Mouse (Mus musculus) lung, postnatal 14 days (tissue): ENCODE data around the gene Ptprr.

Experiments
- DNase-seq: peaks from one replicate; pipeline ENCODE4 v3.0.0; 2021

The Ptprr gene

DNA sequence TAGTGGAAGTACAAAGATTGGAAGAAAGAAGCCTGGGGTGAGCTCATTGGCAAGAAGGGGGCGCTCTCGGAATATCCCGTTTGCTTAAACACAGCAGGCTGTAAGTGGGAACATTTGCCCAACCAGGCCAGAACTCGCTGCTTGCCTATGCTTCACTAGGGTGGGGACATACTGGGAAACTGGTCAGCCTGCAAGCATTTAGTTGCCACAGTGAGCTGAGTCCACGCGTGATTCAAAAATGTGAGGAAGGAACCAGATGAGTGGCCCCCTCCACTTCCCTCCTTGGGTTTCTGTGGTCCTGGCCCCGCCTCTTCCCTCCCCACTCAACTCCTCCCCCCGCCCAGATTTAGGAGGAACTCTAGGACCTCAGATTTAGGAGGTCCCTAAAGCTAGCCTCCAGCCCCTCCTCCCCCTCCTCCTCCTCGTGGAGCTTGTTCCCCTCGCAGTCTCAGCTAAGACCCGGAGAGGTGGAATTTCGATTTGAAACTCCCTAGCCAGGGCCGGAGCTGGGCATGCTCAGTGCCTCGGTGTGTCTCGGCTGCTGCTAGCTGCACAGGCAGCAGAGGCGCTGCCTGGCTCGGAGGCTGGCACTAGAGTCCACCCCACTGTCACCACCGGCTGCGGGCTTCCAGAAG lies at the start of gene Ptprr:
TSS of gene Ptprr (plus strand) at position 369 of the 635 bp plus-strand sequence.
- DNase-seq = peak; percentile 19

DNA sequence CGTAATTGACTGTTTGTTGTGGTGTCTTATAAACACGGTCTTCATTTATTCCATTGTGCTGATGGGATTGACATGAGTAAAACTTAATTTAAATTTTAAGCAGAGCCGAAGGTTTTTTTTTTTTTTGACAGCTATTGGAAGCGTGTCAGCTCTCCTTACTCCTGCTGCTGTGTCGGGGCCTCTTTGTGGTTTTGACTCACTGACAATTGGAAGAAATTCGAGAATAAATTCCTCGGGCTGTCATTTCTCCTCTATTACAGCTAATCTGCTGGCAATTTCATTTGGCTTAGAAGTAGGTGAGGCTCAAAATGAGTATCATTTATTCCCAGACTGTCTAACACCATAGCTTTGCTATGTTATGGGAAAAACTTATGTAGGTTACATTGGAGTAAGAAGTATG lies 41.7 kb upstream of the Ptprr start:
- no peak for DNase-seq

DNA sequence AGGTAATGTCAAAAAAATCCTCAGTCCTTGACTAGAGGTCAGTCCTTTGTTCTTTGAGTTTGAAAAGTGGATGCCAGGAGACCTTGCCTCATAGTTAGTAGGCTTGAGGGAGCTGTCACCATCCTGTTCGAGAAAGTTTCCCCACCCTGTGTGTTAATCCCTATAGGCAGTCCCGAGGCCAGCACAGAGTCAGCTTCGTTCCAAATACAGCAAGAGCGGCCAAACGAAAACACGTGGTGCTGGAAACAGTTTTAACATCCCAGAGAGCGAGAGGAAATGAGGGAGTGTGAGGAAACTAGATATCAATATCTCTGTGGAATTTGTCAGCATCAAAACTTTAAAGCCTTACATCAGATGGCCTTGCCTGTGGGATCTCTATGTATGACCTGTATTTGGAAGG lies 39.0 kb upstream of the Ptprr start:
- no peak for DNase-seq

DNA sequence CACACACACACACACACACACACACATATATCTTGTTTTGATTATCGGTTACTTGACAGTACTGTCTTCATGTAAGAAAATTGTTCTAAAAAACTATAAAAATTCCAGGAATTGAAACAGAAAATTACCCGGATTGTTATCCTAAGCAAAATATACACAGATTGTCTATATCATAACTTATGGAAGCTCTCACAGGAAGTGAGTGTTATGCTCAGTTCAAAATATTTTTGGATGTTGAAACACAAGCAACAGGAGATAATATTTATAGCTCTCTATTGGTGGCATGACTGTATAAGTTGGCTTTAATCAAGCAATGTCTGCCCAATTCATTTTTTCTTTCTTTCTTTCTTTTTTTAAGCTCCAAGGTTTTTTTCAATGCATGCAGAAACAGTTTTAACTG lies 38.0 kb upstream of the Ptprr start:
- no peak for DNase-seq

DNA sequence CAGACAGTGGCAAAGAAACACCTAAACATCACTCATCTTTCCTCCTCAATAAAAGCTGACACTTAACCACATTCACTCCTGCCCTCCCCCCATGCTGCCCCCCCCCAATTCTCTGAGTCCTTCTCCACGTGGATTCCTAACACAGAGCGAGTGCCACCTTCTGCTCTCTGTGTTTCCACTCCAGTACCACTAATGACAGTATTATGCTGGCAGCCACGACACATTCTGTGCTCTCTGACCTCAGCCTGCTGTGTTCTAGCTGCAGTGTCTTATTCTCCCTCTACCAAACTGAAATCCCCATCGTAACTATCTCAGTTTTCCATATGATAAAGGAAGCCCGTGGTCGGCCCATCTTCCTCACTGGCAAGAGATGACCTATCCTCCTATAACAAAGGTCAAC lies 33.7 kb upstream of the Ptprr start:
- DNase-seq = no peak

DNA sequence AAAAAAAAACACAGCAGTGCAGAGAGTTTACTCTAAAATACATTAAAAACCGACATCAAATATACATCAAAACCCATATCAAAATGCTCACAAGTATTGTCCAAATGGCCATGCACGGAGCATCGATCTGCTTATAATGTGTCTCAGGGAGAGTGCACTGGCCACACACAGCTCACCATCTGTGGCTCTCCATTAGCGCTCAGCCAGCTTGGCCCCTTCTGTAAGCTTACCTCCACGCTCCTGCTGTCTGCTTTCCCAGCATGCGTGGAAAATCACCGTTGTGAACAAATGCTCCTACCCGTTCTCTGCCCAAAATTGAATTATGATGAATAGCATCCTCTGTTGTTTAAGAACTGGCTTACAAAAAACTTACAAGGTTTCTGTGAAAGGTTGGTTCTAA lies 16.2 kb upstream of the Ptprr start:
- DNase-seq = no peak

DNA sequence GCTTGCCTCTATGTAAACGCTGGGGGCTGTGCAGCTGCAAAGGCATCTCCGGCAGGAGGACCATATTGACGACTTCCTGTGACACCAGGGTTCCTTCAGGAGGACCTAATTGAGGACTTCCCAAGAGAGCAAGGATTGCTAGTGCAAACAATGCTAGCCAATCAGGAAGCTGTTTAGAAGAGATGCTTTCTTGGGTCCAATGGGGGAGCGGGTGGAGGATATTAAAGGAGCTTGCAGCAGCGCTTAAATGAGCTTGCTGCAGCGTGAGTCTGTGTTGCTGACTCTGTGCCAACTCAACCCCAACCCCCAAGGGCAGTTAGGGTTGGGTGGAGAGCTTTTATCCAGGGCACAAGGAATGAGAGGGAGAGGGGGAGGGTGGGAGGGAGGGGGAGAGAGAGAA lies 11.3 kb upstream of the Ptprr start:
- no peak for DNase-seq

DNA sequence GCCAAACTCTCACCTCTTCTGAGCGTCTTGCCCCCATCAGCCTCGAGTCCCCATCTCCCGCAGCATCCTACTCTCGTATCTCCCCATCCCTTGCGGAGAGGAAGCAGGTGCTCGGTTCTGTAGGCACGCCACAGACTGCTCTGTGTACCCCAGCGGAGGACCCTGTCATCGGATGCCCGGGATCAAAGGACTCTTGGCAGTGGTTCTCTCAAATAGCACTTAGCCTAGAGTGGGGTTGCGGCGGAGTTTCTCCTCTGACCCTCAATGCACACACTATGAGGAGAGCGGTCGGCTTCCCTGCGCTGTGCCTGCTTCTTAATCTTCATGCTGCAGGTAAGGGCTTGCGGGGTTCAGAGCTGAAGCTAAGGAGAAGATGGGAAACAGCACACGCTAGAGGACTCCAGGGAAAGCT lies 473 bp downstream of the Ptprr start:
- no peak for DNase-seq

DNA sequence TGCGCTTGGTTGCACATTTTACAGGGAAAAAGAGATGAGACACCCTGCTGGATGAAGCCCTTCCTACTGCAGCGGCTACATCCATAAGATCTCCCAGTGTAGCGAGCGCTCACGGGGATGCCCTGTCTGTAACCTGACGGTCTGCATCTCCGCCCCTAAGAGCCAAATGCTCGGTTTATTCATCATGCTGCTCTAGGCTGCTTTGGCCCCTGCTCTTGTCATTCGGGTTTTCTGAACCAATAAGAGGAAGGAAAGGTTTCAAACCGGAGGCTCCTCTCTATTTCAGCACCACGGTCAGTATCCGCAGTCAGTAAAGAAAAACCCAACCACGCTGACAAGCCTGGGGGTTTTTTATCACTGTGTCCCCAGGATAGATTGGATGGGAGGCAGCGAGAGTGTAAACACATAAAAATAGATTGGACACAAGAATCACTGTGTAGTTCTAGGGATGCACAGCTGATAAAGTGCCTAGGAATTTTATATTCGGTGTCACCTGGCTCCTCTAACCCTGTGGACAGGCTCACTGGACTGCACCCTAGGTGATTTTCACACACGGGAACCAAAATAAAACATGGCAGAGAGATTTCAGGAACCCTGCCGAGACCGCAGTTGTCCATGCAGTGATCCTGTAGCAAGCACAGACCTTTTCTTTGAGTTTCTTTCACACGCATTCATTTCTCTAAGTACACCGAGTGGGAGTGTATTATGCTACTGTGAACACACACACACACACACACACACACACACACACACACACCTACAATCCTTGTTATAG lies 1.3 kb downstream of the Ptprr start:
- no peak for DNase-seq

DNA sequence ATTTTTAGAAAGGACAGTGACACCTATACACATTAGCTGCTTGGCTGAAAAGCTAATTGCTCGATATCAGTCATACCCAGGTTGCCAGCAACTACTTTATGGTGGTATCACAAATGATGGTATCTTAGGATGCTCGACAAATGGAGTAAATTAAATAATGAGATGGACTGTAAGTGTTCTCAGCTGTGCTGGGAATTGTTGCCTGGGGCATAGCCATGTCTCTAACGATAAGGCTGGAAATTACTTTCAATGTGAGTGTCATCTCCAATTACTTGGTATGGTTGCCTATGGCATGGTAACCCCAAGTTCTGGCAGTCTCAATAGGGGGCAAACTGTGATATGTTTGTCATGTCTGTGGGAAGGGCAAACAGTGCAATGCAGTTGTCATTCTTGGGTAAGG lies 3.1 kb downstream of the Ptprr start:
- DNase-seq = no peak

DNA sequence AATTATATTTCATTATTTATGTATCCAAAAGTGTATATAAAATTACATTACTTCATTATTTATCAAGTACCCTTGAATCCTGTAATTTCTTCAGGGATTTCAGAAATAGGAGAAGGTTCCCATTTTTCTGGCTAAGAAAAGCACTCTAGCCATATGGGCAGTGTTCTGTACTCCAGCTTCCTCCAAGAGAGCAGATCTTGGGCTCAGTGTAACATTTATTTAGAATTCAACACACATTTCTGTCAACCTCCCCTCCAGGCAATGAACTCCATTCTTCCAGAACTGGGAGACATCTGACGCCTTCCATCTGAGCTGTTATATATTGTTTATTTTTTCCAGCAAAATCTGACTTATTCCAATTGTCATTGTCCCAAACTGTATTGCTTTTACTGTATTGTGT lies 20.1 kb downstream of the Ptprr start:
- no peak for DNase-seq

DNA sequence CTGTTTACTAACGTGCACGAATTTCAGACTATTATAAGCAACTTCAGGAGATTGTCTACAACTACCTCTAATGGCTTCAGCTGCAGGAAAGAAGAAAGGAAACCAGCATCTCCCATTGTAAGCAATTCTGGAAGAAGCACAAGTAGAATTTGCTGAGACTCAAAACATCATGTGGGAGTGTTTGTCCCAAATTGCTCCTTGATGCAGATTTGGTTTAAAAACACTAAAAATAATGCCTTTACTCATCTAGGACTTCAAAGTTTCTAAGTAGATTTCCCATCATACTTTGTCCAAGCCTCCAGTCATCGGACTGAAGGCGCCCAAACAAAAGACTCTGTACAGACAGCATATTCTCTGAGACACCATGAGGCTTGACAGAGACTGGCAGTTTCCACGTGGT lies 57.9 kb downstream of the Ptprr start:
- no peak for DNase-seq

DNA sequence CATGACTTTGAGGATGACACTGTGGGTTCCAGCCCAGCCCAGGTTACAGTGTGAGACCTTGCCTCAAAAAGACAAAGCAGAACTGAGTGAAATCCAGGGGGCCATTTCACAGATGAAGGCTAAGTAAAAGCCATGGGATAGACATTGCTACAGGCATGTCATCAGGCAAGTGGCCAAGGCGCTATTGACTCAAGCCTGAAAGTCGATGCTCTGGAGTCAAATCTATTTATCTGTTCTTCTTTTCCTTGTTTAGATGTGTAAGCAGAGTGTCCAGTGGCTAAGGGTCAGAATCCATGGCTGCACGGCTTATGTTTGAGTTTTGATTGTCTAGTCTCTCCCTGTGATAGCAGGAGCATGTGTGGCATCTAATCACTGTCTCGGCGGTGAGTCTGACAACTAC lies 60.6 kb downstream of the Ptprr start:
- no peak for DNase-seq

DNA sequence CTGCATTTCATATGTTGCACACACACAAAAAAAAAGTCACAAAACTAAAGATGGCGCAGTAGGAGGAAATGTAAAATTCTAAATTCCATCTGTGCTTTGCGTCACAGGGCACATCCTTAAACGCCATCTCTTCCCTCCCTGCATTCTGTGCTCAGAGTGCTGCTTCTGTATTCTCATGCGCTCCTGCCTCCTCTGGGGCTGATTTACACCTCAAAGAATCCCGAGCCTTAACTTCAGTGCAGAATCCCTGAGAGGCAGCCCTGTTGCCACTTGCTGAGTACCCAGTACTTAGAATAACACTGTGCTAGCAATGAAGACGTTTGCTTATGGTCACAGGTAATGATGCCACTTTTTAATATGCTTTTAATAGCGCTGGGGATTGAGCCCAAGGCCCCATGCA lies 61.4 kb downstream of the Ptprr start:
- DNase-seq = no peak

DNA sequence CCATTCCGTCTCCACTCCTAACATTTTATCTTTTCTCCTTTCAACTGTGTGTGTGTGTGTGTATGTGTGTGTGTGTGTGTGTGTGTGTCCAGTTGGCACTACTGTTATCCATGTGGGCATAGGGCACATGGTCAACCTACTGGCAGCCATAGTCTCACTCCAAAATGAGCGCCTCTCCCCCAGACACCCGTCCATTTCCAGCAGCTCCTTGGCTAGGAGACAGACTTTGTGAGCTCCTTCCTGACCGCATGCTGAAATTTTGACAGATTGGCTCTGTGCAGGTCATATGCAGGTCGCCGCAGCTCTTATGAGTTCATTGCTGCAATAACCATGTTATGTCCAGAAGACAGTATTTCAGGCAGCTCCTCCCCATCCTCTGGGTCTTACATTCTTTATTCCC lies 62.8 kb downstream of the Ptprr start:
- no peak for DNase-seq

DNA sequence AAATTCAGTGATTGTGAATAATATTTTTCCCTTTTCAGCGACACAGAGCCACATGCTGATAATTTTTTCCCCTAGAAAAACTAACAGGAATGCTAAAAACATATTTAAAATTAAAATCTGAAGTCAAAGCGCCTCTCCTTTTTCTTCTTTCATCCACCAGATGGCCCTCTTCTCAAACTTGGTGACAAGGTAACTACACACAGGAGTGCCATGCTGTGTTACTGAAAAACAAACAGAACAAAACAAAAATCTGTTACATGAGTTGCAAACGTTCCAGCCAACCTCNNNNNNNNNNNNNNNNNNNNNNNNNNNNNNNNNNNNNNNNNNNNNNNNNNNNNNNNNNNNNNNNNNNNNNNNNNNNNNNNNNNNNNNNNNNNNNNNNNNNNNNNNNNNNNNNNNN lies 66.0 kb downstream of the Ptprr start:
- no peak for DNase-seq

DNA sequence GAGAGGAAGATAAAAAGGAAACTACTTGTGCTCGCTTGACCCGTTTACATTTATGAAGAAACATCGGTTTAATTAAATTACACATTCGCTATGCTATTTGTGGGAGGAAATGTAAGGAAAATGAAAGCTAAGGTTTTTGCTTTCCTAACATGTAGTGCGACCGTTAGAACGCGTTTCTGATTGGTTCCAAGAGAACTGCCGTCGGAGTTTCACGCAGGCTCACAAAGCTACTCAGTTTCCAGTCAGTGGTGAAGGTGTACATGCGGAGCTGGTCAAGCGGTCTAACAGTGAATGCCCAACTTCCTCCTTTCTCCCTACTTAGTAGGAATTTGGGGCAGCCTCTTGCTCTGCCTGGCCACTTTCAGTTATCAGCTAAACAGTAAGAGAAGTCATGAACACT lies 78.5 kb downstream of the Ptprr start:
- no peak for DNase-seq

DNA sequence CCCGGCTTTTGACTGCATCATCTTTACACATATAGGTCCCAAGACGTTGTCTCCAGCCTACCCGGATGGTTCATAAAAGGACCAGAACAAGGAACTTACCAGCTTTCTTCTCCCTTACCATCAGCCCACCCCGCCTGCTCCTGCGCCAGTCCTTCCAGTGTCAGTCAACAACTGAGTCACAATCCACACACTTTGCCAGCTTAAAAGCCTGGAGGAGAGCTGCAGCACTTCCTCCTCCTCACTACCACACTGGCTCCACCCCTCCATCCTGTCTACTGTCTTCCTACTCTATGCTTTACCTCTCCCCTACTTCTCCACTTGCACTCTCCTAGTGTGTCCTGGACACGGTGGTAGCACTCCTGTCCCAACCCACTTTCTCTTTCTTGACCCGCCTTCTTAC lies 80.5 kb downstream of the Ptprr start:
- DNase-seq = no peak

DNA sequence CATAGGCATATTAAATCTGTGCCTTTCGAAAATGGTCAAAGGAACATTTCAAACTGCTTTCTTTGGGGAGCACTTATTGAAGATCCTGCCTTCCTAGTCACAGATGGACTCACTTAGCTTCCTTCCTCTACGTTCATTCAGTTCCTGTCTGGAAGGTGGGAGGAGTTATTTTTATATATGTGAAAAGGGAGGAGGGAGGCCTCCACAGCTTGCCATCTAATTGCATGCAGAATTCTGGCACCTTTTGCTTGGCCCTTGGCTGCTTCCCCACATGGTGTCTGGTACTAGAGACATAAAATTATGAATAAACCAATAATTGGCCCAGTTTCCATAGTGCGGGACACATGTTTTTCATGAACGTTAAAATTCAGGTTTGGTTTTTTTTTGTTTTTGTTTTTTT lies 90.2 kb downstream of the Ptprr start:
- no peak for DNase-seq

DNA sequence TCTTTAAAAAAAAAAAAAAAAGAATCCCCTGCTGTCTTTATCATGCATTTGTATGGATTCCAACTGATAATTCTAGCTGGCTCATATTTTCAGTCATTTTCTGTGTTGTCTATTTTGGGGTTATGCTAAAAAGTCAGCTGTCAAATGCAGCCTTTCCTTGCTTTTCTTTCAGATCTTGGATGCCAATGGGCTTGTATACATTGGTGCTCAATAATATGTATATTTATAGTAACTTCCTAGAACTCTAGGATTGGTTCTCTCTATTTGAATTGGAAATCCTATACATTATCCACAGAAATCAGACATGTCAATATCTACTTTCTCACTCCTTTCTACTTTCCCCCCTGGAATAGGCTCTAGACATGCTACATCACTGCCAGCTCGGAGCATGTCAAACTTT lies 90.7 kb downstream of the Ptprr start:
- no peak for DNase-seq

DNA sequence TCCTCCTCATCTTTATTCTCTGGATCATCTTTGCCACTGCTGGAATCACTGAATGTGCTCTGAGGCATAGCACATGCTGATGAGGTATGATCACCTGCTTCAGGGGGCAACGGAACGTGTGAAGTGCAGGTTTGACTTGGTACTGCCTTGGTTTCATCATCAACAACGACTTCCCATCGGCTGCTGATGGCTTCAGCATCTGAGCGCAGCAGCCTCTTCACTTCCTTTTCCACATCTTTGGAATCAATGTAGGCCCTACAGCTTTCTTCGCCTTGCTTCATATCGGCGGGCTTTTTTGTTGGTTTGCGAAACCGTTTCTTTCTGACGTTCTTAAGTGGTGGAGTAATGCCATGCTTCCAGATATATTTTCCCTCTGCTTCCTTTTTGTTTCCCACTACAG lies 94.9 kb downstream of the Ptprr start:
- no peak for DNase-seq

DNA sequence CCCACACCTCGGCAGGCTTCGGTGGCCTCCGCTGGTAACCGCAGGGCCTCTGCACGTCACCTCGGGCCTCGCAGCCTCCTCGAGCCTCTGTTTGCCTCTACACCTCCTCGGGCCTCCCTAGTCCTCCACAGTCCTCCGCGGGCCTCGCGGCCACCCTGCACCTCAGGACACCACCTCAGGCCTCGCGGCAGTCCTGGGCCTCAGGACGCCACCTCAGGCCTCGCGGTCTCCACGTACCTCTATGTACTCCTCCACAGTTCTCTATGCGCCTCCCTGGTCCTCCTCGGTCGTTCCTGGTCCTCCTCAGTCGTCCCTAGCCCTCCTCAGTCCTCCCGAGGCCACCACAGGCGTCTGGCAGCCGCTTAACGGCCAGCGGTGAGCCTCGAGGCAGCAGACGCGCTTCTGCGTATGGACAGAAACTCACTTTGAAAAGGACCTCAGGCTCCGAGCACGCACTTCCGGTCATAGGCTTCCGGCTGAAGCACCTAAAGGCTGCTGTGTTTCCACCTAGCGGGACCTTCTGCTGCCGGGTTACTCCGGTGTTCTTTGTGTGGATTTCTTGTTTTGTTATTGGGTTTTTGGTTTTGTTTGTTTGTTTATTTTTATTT lies 96.0 kb downstream of the Ptprr start, which contains the start of gene 4933416C03Rik:
TSS of gene 4933416C03Rik (minus strand) at position 51 of the 608 bp plus-strand sequence.
- no peak for DNase-seq

DNA sequence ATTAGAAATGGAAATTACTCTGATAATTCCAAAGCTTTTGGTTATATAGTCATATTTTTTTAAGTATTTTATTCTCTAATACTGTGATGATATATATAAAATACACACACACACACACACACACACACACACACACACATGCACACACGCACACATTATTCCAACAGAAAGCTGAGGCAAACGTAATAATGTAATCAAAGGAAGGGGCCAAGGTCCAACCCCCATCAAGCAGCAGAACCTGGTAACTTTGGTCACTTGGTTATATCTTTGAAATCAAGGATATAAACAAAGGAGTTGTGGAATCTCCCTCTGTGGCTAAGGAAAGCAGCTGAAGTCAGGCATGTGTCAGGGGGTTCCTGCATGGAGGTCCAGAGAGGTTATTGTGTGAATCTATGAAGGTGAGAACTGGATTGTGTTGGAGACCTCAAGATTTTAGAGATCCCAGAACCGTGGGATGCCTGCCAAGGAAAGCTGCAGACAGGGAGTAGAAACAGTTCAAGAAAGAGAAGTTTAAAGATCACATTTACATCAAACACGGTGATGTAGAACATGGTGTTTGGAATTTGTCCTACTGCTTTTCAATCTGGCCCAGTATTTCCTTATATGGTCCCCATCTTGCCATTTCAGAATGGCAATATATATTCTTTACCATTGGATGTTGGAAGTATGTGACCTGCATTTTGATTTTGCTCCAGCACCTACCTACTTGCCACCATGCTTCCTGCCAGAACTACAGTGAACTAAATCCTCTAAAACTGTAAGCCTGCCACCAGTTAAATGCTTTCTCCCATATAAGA lies 98.1 kb downstream of the Ptprr start:
- no peak for DNase-seq

DNA sequence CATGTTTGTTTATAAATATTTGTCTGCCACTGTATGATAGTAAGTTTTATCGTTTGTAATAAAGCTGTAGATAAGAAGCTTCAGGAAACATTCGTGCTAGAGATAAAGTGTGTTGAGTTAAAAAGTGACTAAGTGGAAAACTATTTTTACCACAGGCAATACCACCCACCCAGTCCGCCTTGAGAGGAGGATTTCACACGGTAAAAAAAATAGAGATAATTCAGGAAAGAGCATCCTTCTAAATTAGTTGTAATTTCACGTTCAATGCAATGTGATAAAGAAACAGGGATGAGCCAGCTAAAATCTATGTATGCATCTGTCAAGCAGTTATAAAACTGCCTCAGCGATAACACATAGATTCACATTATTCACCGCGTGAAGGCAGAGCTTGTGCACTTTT lies 99.0 kb downstream of the Ptprr start:
- DNase-seq = no peak
